Mouse (Mus musculus): ENCODE results near the gene Nutf2-ps1.

The Nutf2-ps1 gene

GRCm38 (mm10) chr19:53571501-53572428, 17.1 kb downstream of the Nutf2-ps1 start:
- in situ Hi-C loops (cut with MboI; ENCODE audit: low sequenced_read_pairs) = no loop called here

- in situ Hi-C loops (cut with MboI; ENCODE audit: low sequenced_read_pairs) = no loop called here
Observed at GRCm38 (mm10) chr19:53571056-53571455, 17.8 kb downstream of the Nutf2-ps1 start.

GRCm38 (mm10) chr19:53568553-53568952, 20.3 kb downstream of the Nutf2-ps1 start:
- in situ Hi-C loops (cut with MboI; ENCODE audit: low sequenced_read_pairs) = no loop called here

- in situ Hi-C loops (cut with MboI; ENCODE audit: low sequenced_read_pairs) = no loop called here
Observed at GRCm38 (mm10) chr19:53567864-53568263, 21.0 kb downstream of the Nutf2-ps1 start.

GRCm38 (mm10) chr19:53565565-53566277, 23.1 kb downstream of the Nutf2-ps1 start:
- in situ Hi-C loops (cut with MboI; ENCODE audit: low sequenced_read_pairs) = no loop called here

GRCm38 (mm10) chr19:53564174-53564573, 24.7 kb downstream of the Nutf2-ps1 start:
- in situ Hi-C loops (cut with MboI; ENCODE audit: low sequenced_read_pairs) = no loop called here

GRCm38 (mm10) chr19:53560436-53560835, 28.4 kb downstream of the Nutf2-ps1 start:
- in situ Hi-C loops (cut with MboI; ENCODE audit: low sequenced_read_pairs) = no loop called here

- in situ Hi-C loops (cut with MboI; ENCODE audit: low sequenced_read_pairs) = no loop called here
Observed at GRCm38 (mm10) chr19:53557267-53557936, 31.5 kb downstream of the Nutf2-ps1 start.

- in situ Hi-C loops (cut with MboI; ENCODE audit: low sequenced_read_pairs) = no loop called here
Observed at GRCm38 (mm10) chr19:53556841-53557240, 32.0 kb downstream of the Nutf2-ps1 start.

- in situ Hi-C loops (cut with MboI; ENCODE audit: low sequenced_read_pairs) = no loop called here
Observed at GRCm38 (mm10) chr19:53554981-53555616, 33.8 kb downstream of the Nutf2-ps1 start.

GRCm38 (mm10) chr19:53554402-53554801, 34.5 kb downstream of the Nutf2-ps1 start:
- in situ Hi-C loops (cut with MboI; ENCODE audit: low sequenced_read_pairs) = no loop called here

GRCm38 (mm10) chr19:53552795-53553194, 36.1 kb downstream of the Nutf2-ps1 start:
- in situ Hi-C loops (cut with MboI; ENCODE audit: low sequenced_read_pairs) = no loop called here

GRCm38 (mm10) chr19:53552216-53552786, 36.6 kb downstream of the Nutf2-ps1 start:
- in situ Hi-C loops (cut with MboI; ENCODE audit: low sequenced_read_pairs) = no loop called here

- in situ Hi-C loops (cut with MboI; ENCODE audit: low sequenced_read_pairs) = no loop called here
Observed at GRCm38 (mm10) chr19:53550972-53551371, 37.9 kb downstream of the Nutf2-ps1 start.

- in situ Hi-C loops (cut with MboI; ENCODE audit: low sequenced_read_pairs) = no loop called here
Observed at GRCm38 (mm10) chr19:53547597-53547996, 41.3 kb downstream of the Nutf2-ps1 start.

GRCm38 (mm10) chr19:53544923-53545561, 43.8 kb downstream of the Nutf2-ps1 start:
- in situ Hi-C loops (cut with MboI; ENCODE audit: low sequenced_read_pairs) = no loop called here

- in situ Hi-C loops (cut with MboI; ENCODE audit: low sequenced_read_pairs) = no loop called here
Observed at GRCm38 (mm10) chr19:53543602-53544001, 45.3 kb downstream of the Nutf2-ps1 start.

GRCm38 (mm10) chr19:53539296-53539695, 49.6 kb downstream of the Nutf2-ps1 start:
- in situ Hi-C loops (cut with MboI; ENCODE audit: low sequenced_read_pairs) = no loop called here

GRCm38 (mm10) chr19:53538796-53539195, 50.1 kb downstream of the Nutf2-ps1 start:
- in situ Hi-C loops (cut with MboI; ENCODE audit: low sequenced_read_pairs) = no loop called here

All from CH12F3 (cell line).